Mouse (Mus musculus) testis, postnatal 10 days (tissue): Measurements from ENCODE around the gene Batf3.
A peak's percentile ranks its signal among the peaks of the same experiment; 100 is the strongest.

Experiments used
- DNase-seq: peaks from one replicate; pipeline ENCODE4 v3.0.0; 2021; ENCODE audit warnings: low spot score

Gene Batf3

GRCm38 (mm10) chr1:191086960-191087359, 10.7 kb upstream of the Batf3 start:
- no peak for DNase-seq

- DNase-seq: no peak
Observed at GRCm38 (mm10) chr1:191087955-191088354, 9.7 kb upstream of the Batf3 start.

DNA sequence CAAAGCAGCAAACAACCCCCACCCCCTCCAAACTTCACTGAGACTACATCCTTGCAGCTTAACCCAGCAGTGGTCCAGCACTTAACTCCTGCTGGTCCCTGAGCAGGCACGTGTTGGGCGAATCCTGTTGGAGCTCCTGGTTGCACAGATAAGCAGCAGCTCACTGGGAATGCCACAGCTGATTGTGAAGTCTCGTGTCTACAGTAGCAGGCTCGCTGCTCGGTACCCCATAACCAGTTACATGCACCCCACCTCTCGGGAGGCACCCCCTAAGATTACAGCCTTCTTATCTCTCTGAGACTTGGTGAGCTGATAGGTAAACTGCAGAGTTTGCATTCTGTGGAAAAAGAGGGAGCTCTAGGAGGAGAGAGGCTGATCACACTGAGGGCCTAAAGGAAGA, 8.3 kb upstream of the Batf3 start:
- no peak for DNase-seq

GRCm38 (mm10) chr1:191092050-191092449, 5.6 kb upstream of the Batf3 start:
- no peak for DNase-seq

DNA sequence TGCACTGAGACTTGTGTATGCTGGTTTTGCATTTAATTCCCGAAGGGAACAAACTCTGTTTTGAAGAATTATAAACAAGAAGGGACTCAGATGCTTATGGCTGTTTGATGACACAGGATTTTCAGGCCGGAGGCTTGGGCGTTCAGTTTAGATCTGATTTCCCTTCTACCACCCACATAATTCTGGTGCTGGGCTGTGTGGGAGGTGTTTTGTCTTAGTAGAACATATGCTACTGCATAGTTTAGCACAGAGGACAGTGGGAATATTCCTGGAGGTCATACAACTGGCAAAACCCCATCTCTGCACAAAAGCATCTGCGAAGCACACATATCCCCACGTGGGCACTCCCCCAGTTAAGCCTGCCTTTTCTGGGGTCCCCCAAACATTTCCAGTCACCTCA, 4.1 kb upstream of the Batf3 start:
- DNase-seq: no peak

GRCm38 (mm10) chr1:191095019-191095418, 2.6 kb upstream of the Batf3 start:
- no peak for DNase-seq

GRCm38 (mm10) chr1:191096871-191097681, 571 bp upstream of the Batf3 start:
- peak; percentile 48 for DNase-seq

- no peak for DNase-seq
Observed at GRCm38 (mm10) chr1:191099114-191099513, 1.5 kb downstream of the Batf3 start.

DNA sequence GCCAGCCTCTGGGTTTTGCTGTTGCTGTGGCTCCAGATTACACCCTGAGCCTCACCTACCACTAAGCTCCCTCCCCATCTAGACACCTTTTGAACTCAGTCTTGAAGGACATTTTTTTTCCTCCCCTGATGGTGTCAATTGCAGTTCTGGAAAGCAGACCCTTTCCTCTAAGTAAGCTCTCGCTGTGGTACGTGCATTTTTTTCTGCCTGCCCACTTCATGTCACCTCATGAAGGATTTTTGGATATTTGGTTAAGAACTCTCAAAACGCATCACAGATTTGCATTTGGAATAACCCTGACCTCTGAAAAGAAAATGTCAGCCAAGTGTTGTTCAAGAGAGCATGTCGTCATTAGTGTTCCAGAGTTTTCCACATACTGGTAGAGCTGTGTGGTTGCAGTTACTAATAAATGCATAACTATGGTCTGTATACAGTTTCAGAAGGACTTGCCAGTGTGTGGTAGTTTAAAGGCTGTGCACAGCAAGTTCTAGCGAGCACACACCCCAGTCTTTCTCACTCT, 2.2 kb downstream of the Batf3 start:
- no peak for DNase-seq

- DNase-seq: no peak
Observed at GRCm38 (mm10) chr1:191102730-191103370, 5.2 kb downstream of the Batf3 start.

GRCm38 (mm10) chr1:191105246-191105645, 7.6 kb downstream of the Batf3 start:
- no peak for DNase-seq

DNA sequence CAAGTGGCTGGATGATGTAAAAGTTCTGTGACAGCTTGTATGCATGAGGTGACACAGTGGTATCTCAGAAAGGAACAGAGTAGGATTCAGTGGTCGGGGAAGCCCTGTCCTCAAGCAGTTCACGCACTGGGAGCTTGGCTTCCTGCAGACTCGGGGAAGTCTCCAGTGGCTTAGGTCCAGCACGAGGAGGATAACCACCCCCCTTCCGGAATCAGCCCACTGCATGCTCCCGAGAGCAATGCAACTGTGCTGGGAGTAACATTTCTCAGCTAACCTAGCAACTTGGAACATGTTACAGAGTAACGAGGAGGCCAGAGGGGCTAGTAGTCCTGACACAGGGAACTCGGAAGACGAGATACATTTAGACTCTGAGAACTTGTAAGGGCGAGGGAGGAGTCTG, 9.7 kb downstream of the Batf3 start:
- DNase-seq: no peak

- no peak for DNase-seq
Observed at GRCm38 (mm10) chr1:191109907-191110306, 12.3 kb downstream of the Batf3 start.

DNA sequence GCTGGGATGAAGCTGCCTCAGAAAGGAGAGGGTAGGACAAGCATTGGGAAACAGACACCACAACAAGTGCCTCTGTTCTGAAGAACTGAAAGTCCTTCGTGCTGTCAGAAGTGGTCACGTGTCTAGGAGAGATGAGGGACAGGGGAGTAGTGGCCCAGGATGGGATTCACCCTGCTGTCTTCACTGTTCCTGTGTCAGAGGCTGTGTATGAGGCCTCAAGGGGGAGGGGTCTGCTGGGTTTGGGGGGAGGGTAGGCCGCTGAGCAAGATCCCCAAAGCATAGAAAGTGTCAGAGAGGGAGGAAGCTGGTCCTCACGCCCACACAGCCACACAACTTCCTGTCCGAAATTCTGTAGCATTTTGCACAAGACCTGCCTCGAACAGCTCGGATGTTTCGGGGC, 13.5 kb downstream of the Batf3 start:
- DNase-seq: no peak

DNA sequence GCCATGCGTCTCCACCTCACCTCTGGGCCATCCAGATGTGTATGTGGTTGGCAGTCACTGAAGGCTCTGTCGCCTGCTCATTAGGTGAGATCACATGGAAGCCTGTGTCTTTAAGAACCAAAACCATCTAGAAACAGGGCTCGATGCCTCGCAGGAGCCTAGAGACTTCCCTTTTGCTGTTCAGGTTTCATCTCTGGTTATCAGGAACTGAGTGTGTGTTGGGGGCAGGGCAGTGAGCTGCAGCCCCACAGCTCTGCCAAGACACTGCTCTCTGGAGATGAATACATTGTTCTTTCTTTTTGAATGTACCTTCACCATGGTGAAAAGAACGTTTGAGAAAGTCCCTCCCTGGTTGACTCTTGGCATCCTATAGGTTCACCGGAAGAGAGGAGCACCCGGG, 17.2 kb downstream of the Batf3 start:
- DNase-seq: no peak

- peak; percentile 46 for DNase-seq
Observed at GRCm38 (mm10) chr1:191115514-191116238, 18.0 kb downstream of the Batf3 start.

GRCm38 (mm10) chr1:191122744-191123143, 25.1 kb downstream of the Batf3 start:
- no peak for DNase-seq

DNA sequence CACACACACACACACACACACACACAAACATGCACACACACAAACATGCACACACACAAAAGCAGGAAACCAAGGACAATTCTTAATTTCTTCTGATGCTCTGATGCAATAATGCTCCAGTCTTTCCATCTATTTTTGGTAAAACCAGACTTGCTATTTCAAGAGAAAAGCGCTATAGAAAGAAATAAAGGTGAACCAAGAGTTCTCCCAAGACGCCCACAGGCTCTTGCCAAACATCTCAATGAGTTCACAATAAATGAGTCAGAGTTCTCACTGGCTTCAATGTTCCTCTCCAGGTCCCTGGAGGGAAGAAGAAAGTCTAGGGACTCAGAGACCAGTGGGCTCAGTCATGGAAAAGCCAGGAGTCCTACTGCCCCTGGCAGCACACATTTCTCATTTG, 26.0 kb downstream of the Batf3 start:
- DNase-seq: no peak

GRCm38 (mm10) chr1:191124288-191124687, 26.6 kb downstream of the Batf3 start:
- no peak for DNase-seq

GRCm38 (mm10) chr1:191125811-191126638, 28.4 kb downstream of the Batf3 start:
- peak; percentile 81 for DNase-seq

GRCm38 (mm10) chr1:191131692-191132091, 34.0 kb downstream of the Batf3 start:
- no peak for DNase-seq

DNA sequence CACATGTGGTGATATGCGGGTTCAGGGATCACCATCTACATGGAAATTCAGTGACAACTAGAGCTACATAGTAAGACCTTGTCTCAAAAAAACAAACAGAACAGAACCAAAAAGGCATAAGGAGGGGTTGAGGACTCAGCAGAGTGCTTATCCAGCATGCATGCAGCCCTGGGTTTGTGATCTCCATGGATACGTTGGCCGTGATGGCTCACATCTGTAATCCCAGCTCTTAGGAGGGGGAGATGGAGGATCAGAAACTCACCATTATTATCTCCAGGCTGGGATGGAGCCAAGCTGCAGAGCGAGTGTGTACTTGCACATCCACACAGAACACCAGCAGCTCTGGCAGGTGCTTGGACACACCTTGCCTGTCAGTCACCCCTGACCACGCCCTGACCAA, 34.6 kb downstream of the Batf3 start:
- DNase-seq: no peak
